Mouse (Mus musculus) kidney, adult 2 months (tissue): ENCODE data around the gene Gapdhs.

ENCODE experiments used
- CTCF ChIP-seq: fragments of 200-500 bp; conservative IDR thresholded peaks from 2 replicates; pipeline ENCODE4 v1.5.1; 2011; ENCODE audit warnings: low read depth, mild to moderate bottlenecking, control low read depth, low read length, moderate library complexity, mixed read lengths; ENCODE audit not compliant: insufficient read depth, insufficient read length
- POLR2A ChIP-seq: fragments of 200-500 bp; IDR thresholded peaks from one replicate; pipeline ENCODE4 v1.6.1; 2011; ENCODE audit warnings: low read depth, low read length, control low read depth

DNA sequence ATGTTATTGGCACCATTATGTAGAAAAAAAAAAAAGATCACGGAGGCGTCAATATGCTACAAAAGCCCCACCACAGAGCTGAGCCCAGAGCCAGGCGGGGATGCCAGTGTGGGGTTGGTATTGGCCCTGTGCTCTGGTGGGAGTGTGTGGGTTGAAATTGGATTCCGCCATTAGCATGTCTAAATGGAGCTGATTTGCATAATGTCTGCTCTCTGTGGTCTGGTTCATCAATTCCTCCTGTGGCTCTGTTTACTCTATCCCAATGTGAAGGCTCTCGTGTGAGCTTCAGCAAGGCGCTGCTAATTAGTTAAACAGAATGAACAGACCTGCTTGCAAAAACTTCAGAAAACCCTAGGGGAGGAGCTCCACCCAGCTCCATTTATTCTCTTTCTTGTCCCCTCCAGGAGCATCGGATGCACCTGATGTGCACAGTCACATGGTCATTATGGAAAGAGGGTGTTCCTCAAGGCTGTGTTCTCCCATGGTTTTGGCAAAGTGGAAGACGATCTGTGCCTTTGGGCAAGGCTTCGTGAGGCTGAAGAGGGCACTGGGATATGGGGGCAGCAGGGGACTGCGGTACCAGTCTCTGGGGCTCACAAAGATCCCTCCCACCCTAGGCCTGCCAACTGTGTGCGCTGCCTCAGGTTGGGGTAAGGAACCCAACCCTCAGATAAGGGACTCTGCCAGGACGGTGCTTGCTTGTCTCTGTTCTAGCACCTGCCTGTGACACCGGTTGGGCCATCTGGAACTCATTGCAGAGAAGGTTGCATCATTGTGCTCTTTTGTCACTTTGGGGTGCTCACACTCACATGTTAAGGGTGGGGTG, 42.5 kb upstream of the Gapdhs start:
- no peak for TF ChIP-seq POLR2A
- no peak for TF ChIP-seq CTCF
